Comparison of ENCODE assay signal across 22 mouse cellular contexts in the genomic region with DNA sequence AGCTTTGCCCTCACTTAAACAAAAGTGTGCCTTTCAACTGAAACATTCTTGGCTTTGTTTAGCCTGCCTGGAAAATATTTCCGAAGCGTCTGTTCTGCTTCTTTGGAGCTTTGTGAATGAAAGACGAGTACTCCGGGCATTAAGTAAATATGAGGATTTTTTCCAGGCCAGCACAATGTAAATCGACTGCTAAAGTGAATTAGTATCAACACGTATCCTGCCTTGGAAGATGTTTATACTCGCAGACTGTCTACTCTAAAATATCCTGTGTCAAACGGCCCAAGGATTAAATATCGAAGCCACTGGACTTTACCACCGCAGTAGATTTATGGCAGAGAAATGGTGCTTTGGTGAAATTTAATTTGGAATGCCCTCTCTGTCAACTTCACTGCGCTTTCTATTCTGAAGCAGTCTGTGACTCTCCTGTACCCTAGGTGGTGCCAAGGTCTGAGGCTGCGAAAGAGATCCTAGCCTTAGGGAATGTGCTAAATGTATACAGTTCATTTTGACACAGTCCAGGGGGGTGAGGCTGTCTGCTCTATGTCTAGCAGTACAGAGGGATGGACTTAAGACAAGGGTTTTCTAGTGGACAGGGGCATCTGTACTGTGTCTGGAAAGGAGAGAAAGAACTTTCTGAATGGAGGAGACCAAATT.
A peak's percentile ranks its signal among the peaks of the same experiment; 100 is the strongest.
DNase-seq lines count a peak whose midpoint lies in the region; ATAC-seq and TF ChIP-seq lines count a peak whose summit lies in the region.
"Had no signal": no experiment of that assay in that cellular context is flagged by ENCODE, and none has a peak within 500 bp of the region (broad histone marks: within the 10 kb centered on the region; RNA-seq: fewer than 3 reads in every experiment).

No protein-coding gene starts in this region.

- no peak for TF ChIP-seq CTCF in lung, embryonic 14.5 days (IDR thresholded peaks at IDR 0.05; ENCODE audit: low read depth)
- no peak for TF ChIP-seq CTCF in lung, adult 2 months (IDR thresholded peaks at IDR 0.05; ENCODE audit: insufficient read depth, low read length)
- TF ChIP-seq CTCF in stomach, postnatal 0 days (IDR thresholded peaks at IDR 0.05; ENCODE audit: low read depth) = no peak
- TF ChIP-seq CTCF in forebrain, postnatal 0 days (IDR thresholded peaks at IDR 0.05; ENCODE audit: low read depth) = no peak

- no peak overlapping the region for H3K9ac ChIP-seq in lung, embryonic 14.5 days
- H3K9ac ChIP-seq in embryonic facial prominence, embryonic 11.5 days (replicated peaks; ENCODE audit: low read length) = no peak overlapping the region
- H3K9ac ChIP-seq in intestine, embryonic 14.5 days (ENCODE audit: low read length) = no peak overlapping the region
- H3K9ac ChIP-seq in stomach, postnatal 0 days (ENCODE audit: low read length) = no peak overlapping the region
- H3K9ac ChIP-seq in forebrain, postnatal 0 days = no peak overlapping the region
- H3K9ac ChIP-seq: heart, embryonic 12.5 days; hindbrain, embryonic 14.5 days; limb, embryonic 12.5 days; liver, embryonic 12.5 days; midbrain, embryonic 12.5 days had no signal

- H3K27ac ChIP-seq in lung, embryonic 14.5 days (ENCODE audit: low read depth) = no peak overlapping the region
- H3K27ac ChIP-seq in embryonic facial prominence, embryonic 11.5 days (replicated peaks; ENCODE audit: low read depth, low read length) = peak overlapping the region; percentile 28; the same call in 1 of the 2 replicates
- H3K27ac ChIP-seq in intestine, embryonic 14.5 days (ENCODE audit: low read depth) = peak overlapping the region; percentile 92
- H3K27ac ChIP-seq in stomach, postnatal 0 days (replicated peaks) = no peak overlapping the region
- no peak overlapping the region for H3K27ac ChIP-seq in forebrain, postnatal 0 days (ENCODE audit: low read depth, low read length)
- H3K27ac ChIP-seq: hindbrain, embryonic 14.5 days; limb, embryonic 12.5 days; liver, embryonic 12.5 days; midbrain, embryonic 12.5 days had no signal

- WGBS in lung, embryonic 14.5 days = 37% methylated on average over 12 of the region's 12 CpGs
- 48% methylated on average over 12 of the region's 12 CpGs for WGBS in lung, adult 2 months
- 46% methylated on average over 12 of the region's 12 CpGs for WGBS in embryonic facial prominence, embryonic 11.5 days
- 22% methylated on average over 12 of the region's 12 CpGs for WGBS in intestine, embryonic 14.5 days
- WGBS in stomach, postnatal 0 days = 23% methylated on average over 12 of the region's 12 CpGs
- 51% methylated on average over 12 of the region's 12 CpGs for WGBS in forebrain, postnatal 0 days

- no peak overlapping the region for H3K4me2 ChIP-seq in lung, embryonic 14.5 days
- H3K4me2 ChIP-seq in embryonic facial prominence, embryonic 11.5 days (ENCODE audit: low read depth, low read length) = no peak overlapping the region
- H3K4me2 ChIP-seq in intestine, embryonic 14.5 days (ENCODE audit: low read length) = no peak overlapping the region
- 0 out of 2 replicates have a peak overlapping the region, but pooled peaks have one; percentile 11 for H3K4me2 ChIP-seq in stomach, postnatal 0 days (replicated peaks; ENCODE audit: low read depth)
- no peak overlapping the region for H3K4me2 ChIP-seq in forebrain, postnatal 0 days (ENCODE audit: low read depth)
- H3K4me2 ChIP-seq: heart, embryonic 12.5 days; hindbrain, embryonic 14.5 days; limb, embryonic 12.5 days; liver, embryonic 12.5 days; midbrain, embryonic 12.5 days had no signal

- no peak overlapping the region for H3K4me3 ChIP-seq in lung, embryonic 14.5 days (ENCODE audit: low read depth, low read length)
- H3K4me3 ChIP-seq in lung, adult 2 months (replicated peaks; ENCODE audit: extremely low read depth, low read depth, low read length) = no peak overlapping the region
- H3K4me3 ChIP-seq in embryonic facial prominence, embryonic 11.5 days (ENCODE audit: low read depth, low read length) = no peak overlapping the region
- no peak overlapping the region for H3K4me3 ChIP-seq in intestine, embryonic 14.5 days (ENCODE audit: low read depth, low read length)
- no peak overlapping the region for H3K4me3 ChIP-seq in stomach, postnatal 0 days (ENCODE audit: low read depth, low read length)
- no peak overlapping the region for H3K4me3 ChIP-seq in forebrain, postnatal 0 days (ENCODE audit: low read depth, low read length)
- H3K4me3 ChIP-seq: heart, embryonic 12.5 days; limb, embryonic 12.5 days; liver, embryonic 12.5 days; midbrain, embryonic 12.5 days; myocyte had no signal

- no peaks in the 10 kb centered on the region for H3K4me1 ChIP-seq in lung, embryonic 14.5 days (ENCODE audit: insufficient read depth)
- H3K4me1 ChIP-seq in lung, adult 2 months (ENCODE audit: control insufficient read depth, insufficient read depth, low read length) = no peaks in the 10 kb centered on the region
- H3K4me1 ChIP-seq in embryonic facial prominence, embryonic 11.5 days (ENCODE audit: control insufficient read depth, insufficient read depth, low read length) = no peaks in the 10 kb centered on the region
- peaks cover 35% of the 10 kb centered on the region; the same call in 1 of the 2 replicates for H3K4me1 ChIP-seq in intestine, embryonic 14.5 days (replicated peaks; ENCODE audit: control insufficient read depth, insufficient read depth, low read length)
- H3K4me1 ChIP-seq in stomach, postnatal 0 days (replicated peaks; ENCODE audit: control insufficient read depth, insufficient read depth) = no peaks in the 10 kb centered on the region
- no peaks in the 10 kb centered on the region for H3K4me1 ChIP-seq in forebrain, postnatal 0 days (ENCODE audit: insufficient read depth)
- H3K4me1 ChIP-seq: heart, embryonic 12.5 days; liver, embryonic 12.5 days had no signal

- no peaks in the 10 kb centered on the region for H3K9me3 ChIP-seq in lung, embryonic 14.5 days (ENCODE audit: low read depth, low read length)
- no peaks in the 10 kb centered on the region for H3K9me3 ChIP-seq in embryonic facial prominence, embryonic 11.5 days (replicated peaks; ENCODE audit: control insufficient read depth, low read length)
- H3K9me3 ChIP-seq in intestine, embryonic 14.5 days (ENCODE audit: control insufficient read depth, low read length) = no peaks in the 10 kb centered on the region
- H3K9me3 ChIP-seq in stomach, postnatal 0 days (ENCODE audit: control insufficient read depth, low read length) = no peaks in the 10 kb centered on the region
- no peaks in the 10 kb centered on the region for H3K9me3 ChIP-seq in forebrain, postnatal 0 days (ENCODE audit: low read length)
- H3K9me3 ChIP-seq: heart, embryonic 12.5 days; limb, embryonic 12.5 days; liver, embryonic 12.5 days; midbrain, embryonic 12.5 days had no signal

- TF ChIP-seq EP300 in stomach, postnatal 0 days (optimal IDR thresholded peaks at IDR 0.05) = peak; percentile 73

- DNase-seq in lung, embryonic 14.5 days = peak; percentile 39
- no peak for DNase-seq in lung, adult 2 months
- DNase-seq in embryonic facial prominence, embryonic 11.5 days (ENCODE audit: low spot score) = peak; percentile 59
- DNase-seq in intestine, embryonic 14.5 days (ENCODE audit: low spot score) = peak; percentile 79
- no peak for DNase-seq in stomach, postnatal 0 days (ENCODE audit: low spot score)
- no peak for DNase-seq in forebrain, postnatal 0 days
- DNase-seq in heart, adult 8-10 months (ENCODE audit: low spot score) = no peak
- DNase-seq: B cell, adult 2 months; cerebellum, adult 18-20 months; cerebellum, postnatal 25 days; embryo, embryonic 11 days; heart, postnatal 14 days; kidney, adult 18-20 months; right cerebral cortex, postnatal 4 days; thymus, postnatal 36 days had no signal

- H3K36me3 ChIP-seq in lung, embryonic 14.5 days (ENCODE audit: insufficient read depth) = no peaks in the 10 kb centered on the region
- H3K36me3 ChIP-seq in embryonic facial prominence, embryonic 11.5 days (replicated peaks; ENCODE audit: control insufficient read depth, insufficient read depth, low read depth, low read length) = no peaks in the 10 kb centered on the region
- no peaks in the 10 kb centered on the region for H3K36me3 ChIP-seq in intestine, embryonic 14.5 days (ENCODE audit: control insufficient read depth, insufficient read depth, low read length)
- H3K36me3 ChIP-seq in stomach, postnatal 0 days (ENCODE audit: control insufficient read depth, insufficient read depth, low read length) = no peaks in the 10 kb centered on the region
- no peaks in the 10 kb centered on the region for H3K36me3 ChIP-seq in forebrain, postnatal 0 days (ENCODE audit: insufficient read depth)
- H3K36me3 ChIP-seq: heart, embryonic 12.5 days; limb, embryonic 12.5 days; liver, embryonic 12.5 days; midbrain, embryonic 12.5 days had no signal

- no peaks in the 10 kb centered on the region for H3K27me3 ChIP-seq in lung, embryonic 14.5 days (ENCODE audit: insufficient read depth, low read length)
- no peaks in the 10 kb centered on the region for H3K27me3 ChIP-seq in embryonic facial prominence, embryonic 11.5 days (ENCODE audit: control insufficient read depth, insufficient read depth, low read length)
- H3K27me3 ChIP-seq in intestine, embryonic 14.5 days (replicated peaks; ENCODE audit: control insufficient read depth, insufficient read depth, low read length) = no peaks in the 10 kb centered on the region
- no peaks in the 10 kb centered on the region for H3K27me3 ChIP-seq in stomach, postnatal 0 days (ENCODE audit: control insufficient read depth, insufficient read depth, low read length)
- no peaks in the 10 kb centered on the region for H3K27me3 ChIP-seq in forebrain, postnatal 0 days (ENCODE audit: insufficient read depth, low read length)
- H3K27me3 ChIP-seq: heart, embryonic 12.5 days; limb, embryonic 12.5 days; liver, embryonic 12.5 days; midbrain, embryonic 12.5 days had no signal

- no peak for TF ChIP-seq POLR2A in lung, adult 2 months (IDR thresholded peaks at IDR 0.05; ENCODE audit: borderline replicate concordance, extremely low read depth, low read depth, low read length)

- no peak; the same call in 1 of the 2 replicates for ATAC-seq in lung, embryonic 14.5 days (ENCODE audit: insufficient read depth)
- ATAC-seq in embryonic facial prominence, embryonic 11.5 days (replicated peaks; ENCODE audit: insufficient number of reproducible peaks, low FRiP score, low TSS enrichment, low read depth) = peak; percentile 48
- peak; percentile 95 for ATAC-seq in intestine, embryonic 14.5 days (replicated peaks; ENCODE audit: low FRiP score, low TSS enrichment, low read depth)
- ATAC-seq in stomach, postnatal 0 days (ENCODE audit: low FRiP score, low TSS enrichment) = peak; percentile 79; the same call in 1 of the 2 replicates
- ATAC-seq in forebrain, postnatal 0 days = no peak
- ATAC-seq: forebrain, embryonic 16.5 days; liver, embryonic 12.5 days had no signal

Comparison
In these comparisons a context has a peak if more than half of its experiments do, and no peak if none do; other contexts are left out.
1. DNase-seq: peak in lung, embryonic 14.5 days (single experiment), embryonic facial prominence, embryonic 11.5 days (single experiment) and intestine, embryonic 14.5 days (single experiment); none in lung, adult 2 months (single experiment), stomach, postnatal 0 days (single experiment), forebrain, postnatal 0 days (single experiment) and heart, adult 8-10 months (single experiment).
2. ATAC-seq: peak in embryonic facial prominence, embryonic 11.5 days (single experiment), intestine, embryonic 14.5 days (single experiment) and stomach, postnatal 0 days (single experiment); none in lung, embryonic 14.5 days (single experiment) and forebrain, postnatal 0 days (single experiment).
3. H3K27ac ChIP-seq: peak in embryonic facial prominence, embryonic 11.5 days (single experiment) and intestine, embryonic 14.5 days (single experiment); none in lung, embryonic 14.5 days (single experiment), stomach, postnatal 0 days (single experiment) and forebrain, postnatal 0 days (single experiment).